Mouse (Mus musculus) neural tube, embryonic 14.5 days (tissue): ENCODE measurements around the gene Adgra3. TPM values are rescaled to one million over a fixed set of nuclear protein-coding genes. Genes with fewer than 3 reads are reported as not detected.

ENCODE experiments used
- ATAC-seq: fragments of 200-750 bp; cut with Nextera tagmentation; 2 replicates; pipeline ENCODE4 v1.8.0; 2017; ENCODE audit warnings: low read depth, mild to moderate bottlenecking, moderate TSS enrichment, moderate library complexity
- H3K27ac ChIP-seq: fragments of 300-500 bp; sonication (generic); 2 replicates; pipeline ENCODE4 v1.5.1; 2014; ENCODE audit warnings: low read depth, mild to moderate bottlenecking, control low read depth, low read length, moderate library complexity, mixed read lengths
- H3K27me3 ChIP-seq: fragments of 300-500 bp; sonication (generic); 2 replicates; pipeline ENCODE4 v1.6.1; 2014; ENCODE audit warnings: low read length; ENCODE audit not compliant: control insufficient read depth, insufficient read depth
- H3K36me3 ChIP-seq: fragments of 300-500 bp; sonication (generic); 2 replicates; pipeline ENCODE4 v1.6.1; 2014; ENCODE audit warnings: low read length, mixed read lengths; ENCODE audit not compliant: control insufficient read depth, insufficient read depth
- H3K4me1 ChIP-seq: fragments of 300-500 bp; sonication (generic); 2 replicates; pipeline ENCODE4 v1.6.1; 2014; ENCODE audit warnings: low read length; ENCODE audit not compliant: control insufficient read depth, insufficient read depth
- H3K4me2 ChIP-seq: fragments of 300-500 bp; sonication (generic); 2 replicates; pipeline ENCODE4 v1.6.1; 2014; ENCODE audit warnings: mild to moderate bottlenecking, low read depth, low read length, control low read depth
- H3K4me3 ChIP-seq: fragments of 300-500 bp; sonication (generic); 2 replicates; pipeline ENCODE4 v1.5.1; 2014; ENCODE audit warnings: low read depth, low read length, control low read depth, mixed read lengths
- H3K9ac ChIP-seq: fragments of 300-500 bp; sonication (generic); replicated peaks from 2 replicates; pipeline ENCODE4 v1.6.1; 2014; ENCODE audit warnings: low read depth, mild to moderate bottlenecking, control low read depth, low read length, mixed read lengths
- H3K9me3 ChIP-seq: fragments of 300-500 bp; sonication (generic); 2 replicates; pipeline ENCODE4 v1.6.1; 2016; ENCODE audit warnings: low read length; ENCODE audit not compliant: control insufficient read depth
- WGBS: fragments of 180-500 bp; shearing (Covaris S2); extraction: QIAGEN DNeasy Blood & Tissue Kit; methylation state at CpG from one replicate; pipeline ENCODE4 v1.1.7; 2014; 5-methylcytosine and 5-hydroxymethylcytosine counted together
- polyA plus RNA-seq: library from polyadenylated mRNA; unstranded; fragments of >200 nt; fragmentation: Nextera tagmentation; extraction: Ambion mirVana; gene quantifications from 2 replicates; pipeline ENCODE4 v1.2.1, GENCODE M21; 2014

Gene Adgra3
- polyA plus RNA-seq, 1 experiment from 2014 or later, result 18.0 TPM

DNA sequence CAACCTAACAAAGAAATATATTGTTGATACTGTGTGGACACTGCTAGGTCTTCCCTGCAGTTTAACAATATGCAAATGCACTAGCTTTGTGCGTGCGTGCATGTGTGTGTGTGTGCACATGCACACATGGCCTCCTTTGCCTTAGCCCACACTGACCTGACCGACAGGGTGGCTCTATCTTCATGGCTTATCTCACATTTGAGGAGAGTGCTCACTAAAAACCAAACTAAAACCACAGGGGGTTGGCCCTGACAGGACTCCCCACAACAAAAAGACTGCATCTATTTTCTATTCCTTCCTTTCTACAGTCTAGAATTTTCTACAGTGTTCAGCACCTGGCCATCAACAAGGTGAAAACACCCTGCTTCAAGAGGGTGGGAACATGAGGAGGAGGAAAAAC is 32.7 kb downstream of the Adgra3 start:
- no peaks in the 10 kb centered on the region for H3K9me3 ChIP-seq
- 0 out of 2 replicates have a peak, but pooled peaks cover 3% of the 10 kb centered on the region for H3K36me3 ChIP-seq
- H3K9ac ChIP-seq, result no peak overlapping the region
- H3K4me2 ChIP-seq, result no peak overlapping the region
- H3K4me3 ChIP-seq, result no peak overlapping the region
- ATAC-seq, result no peak
- no peak overlapping the region for H3K27ac ChIP-seq
- 84% methylated on average over 3 of the region's 3 CpGs for WGBS
- H3K4me1 ChIP-seq, result peaks cover 9% of the 10 kb centered on the region; the same call in 1 of the 2 replicates
- H3K27me3 ChIP-seq, result no peaks in the 10 kb centered on the region

- WGBS, result 89% methylated on average over 6 of the region's 6 CpGs
- H3K9me3 ChIP-seq, result no peaks in the 10 kb centered on the region
- no peak overlapping the region for H3K4me3 ChIP-seq
- no peak for ATAC-seq
- H3K27me3 ChIP-seq, result no peaks in the 10 kb centered on the region
- no peak overlapping the region for H3K27ac ChIP-seq
- no peak overlapping the region for H3K4me2 ChIP-seq
- peaks cover 9% of the 10 kb centered on the region; the same call in 1 of the 2 replicates for H3K4me1 ChIP-seq
- no peak overlapping the region for H3K9ac ChIP-seq
- 0 out of 2 replicates have a peak, but pooled peaks cover 3% of the 10 kb centered on the region for H3K36me3 ChIP-seq
These were observed 34.7 kb downstream of the Adgra3 start for GRCm38 (mm10) chr5:50024097-50024496.

DNA sequence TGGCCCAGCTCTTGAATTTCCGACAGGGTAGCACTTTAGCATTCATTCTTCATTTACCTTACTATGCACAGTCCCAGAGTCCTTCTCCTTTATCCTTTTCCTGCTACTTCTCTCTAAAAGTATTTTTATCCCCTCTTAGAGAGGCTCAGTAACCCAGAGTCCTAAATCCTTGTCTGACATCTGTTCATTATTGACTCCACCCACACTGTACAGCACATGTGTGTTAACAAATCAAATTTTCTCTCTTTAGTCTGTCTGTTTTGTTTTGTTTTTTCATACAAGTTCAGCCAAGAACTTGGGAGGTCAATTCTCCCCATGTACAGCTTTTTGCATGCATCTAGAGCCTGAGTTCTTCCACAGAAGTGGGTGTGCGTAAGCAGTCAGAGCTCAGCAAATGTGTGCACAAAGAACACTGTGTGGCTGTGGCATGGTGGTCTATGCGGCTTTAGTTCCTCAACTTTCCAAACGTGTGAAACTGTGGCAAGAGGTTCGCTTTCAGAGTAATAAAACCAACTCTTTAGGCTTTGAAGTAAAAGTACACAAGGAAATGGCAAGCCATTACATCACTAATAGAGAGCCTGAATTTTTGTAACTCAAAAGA is 42.7 kb downstream of the Adgra3 start:
- Histone ChIP-seq H3K36me3 (no peaks in the 10 kb centered on the region), H3K27ac (no peak overlapping the region), H3K9ac (no peak overlapping the region), H3K4me2 (no peak overlapping the region), H3K4me1 (peaks cover 5% of the 10 kb centered on the region; the same call in 1 of the 2 replicates), H3K27me3 (no peaks in the 10 kb centered on the region), H3K4me3 (no peak overlapping the region), H3K9me3 (no peaks in the 10 kb centered on the region)
- ATAC-seq, result no peak
- WGBS, result 68% methylated on average over 5 of the region's 5 CpGs

DNA sequence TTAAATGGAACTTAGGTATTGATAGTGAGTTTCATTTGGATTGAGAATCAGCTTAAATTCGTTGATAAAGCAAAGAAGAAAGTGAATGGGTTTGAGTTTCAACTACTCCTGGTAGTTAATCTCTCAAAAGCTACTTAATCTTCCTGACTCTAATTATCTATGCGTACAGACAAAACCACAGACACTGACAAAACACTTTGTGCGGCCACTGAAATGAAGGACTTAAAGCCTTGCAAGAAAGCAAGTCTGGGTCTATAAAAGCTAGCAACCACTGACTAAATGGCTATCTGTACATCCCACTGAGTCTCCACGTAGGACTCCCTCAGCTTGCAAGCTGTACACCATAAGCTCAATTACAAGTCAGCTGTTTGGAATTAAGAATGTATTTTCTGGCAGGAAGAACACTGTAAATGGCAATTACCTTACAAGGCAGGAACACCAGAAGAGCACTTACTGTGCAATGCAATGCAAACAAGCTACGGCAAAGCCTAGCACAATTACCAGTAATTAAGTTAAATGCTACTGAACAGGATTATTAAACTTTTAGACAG is 43.6 kb downstream of the Adgra3 start:
- no peak overlapping the region for H3K9ac ChIP-seq
- H3K4me2 ChIP-seq, result no peak overlapping the region
- 36% methylated on average over 5 of the region's 5 CpGs for WGBS
- H3K36me3 ChIP-seq, result no peaks in the 10 kb centered on the region
- H3K27ac ChIP-seq, result no peak overlapping the region
- no peaks in the 10 kb centered on the region for H3K27me3 ChIP-seq
- H3K4me1 ChIP-seq, result peaks cover 5% of the 10 kb centered on the region; the same call in 1 of the 2 replicates
- no peaks in the 10 kb centered on the region for H3K9me3 ChIP-seq
- no peak for ATAC-seq
- H3K4me3 ChIP-seq, result no peak overlapping the region

GRCm38 (mm10) chr5:50014658-50015057 is 44.1 kb downstream of the Adgra3 start:
- H3K9ac ChIP-seq, result no peak overlapping the region
- H3K27me3 ChIP-seq, result no peaks in the 10 kb centered on the region
- WGBS, result 74% methylated on average over 7 of the region's 7 CpGs
- no peak overlapping the region for H3K4me3 ChIP-seq
- H3K4me1 ChIP-seq, result peaks cover 5% of the 10 kb centered on the region; the same call in 1 of the 2 replicates
- H3K36me3 ChIP-seq, result no peaks in the 10 kb centered on the region
- no peak for ATAC-seq
- H3K27ac ChIP-seq, result no peak overlapping the region
- H3K9me3 ChIP-seq, result no peaks in the 10 kb centered on the region
- no peak overlapping the region for H3K4me2 ChIP-seq

GRCm38 (mm10) chr5:50013965-50014364 is 44.8 kb downstream of the Adgra3 start:
- Histone ChIP-seq H3K9me3 (no peaks in the 10 kb centered on the region), H3K4me2 (no peak overlapping the region), H3K9ac (no peak overlapping the region), H3K36me3 (no peaks in the 10 kb centered on the region), H3K4me1 (peaks cover 5% of the 10 kb centered on the region; the same call in 1 of the 2 replicates), H3K27me3 (no peaks in the 10 kb centered on the region), H3K4me3 (no peak overlapping the region), H3K27ac (no peak overlapping the region)
- ATAC-seq, result no peak
- 85% methylated on average over 4 of the region's 4 CpGs for WGBS

DNA sequence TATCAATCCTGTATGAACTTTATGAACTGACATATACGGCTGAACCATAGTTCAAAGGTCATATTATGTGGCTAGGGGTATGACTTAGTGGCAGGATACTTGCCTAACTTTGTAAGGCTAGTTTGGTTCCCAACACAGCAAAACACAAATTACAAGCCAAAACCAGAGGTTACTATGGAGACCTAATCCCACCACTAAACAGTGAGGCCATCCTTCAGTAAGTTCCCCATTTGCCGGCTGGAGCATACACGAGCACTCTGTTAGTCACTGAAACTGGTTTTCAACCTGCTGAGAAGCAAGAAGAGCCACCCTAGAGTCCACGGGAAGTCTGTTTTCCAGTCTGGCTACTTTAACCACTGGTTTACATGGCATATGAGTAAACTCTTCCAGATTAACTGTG is 50.0 kb downstream of the Adgra3 start:
- Histone ChIP-seq H3K4me3 (no peak overlapping the region), H3K4me2 (no peak overlapping the region), H3K9ac (no peak overlapping the region), H3K36me3 (no peaks in the 10 kb centered on the region), H3K9me3 (no peaks in the 10 kb centered on the region), H3K27me3 (no peaks in the 10 kb centered on the region), H3K4me1 (no peaks in the 10 kb centered on the region), H3K27ac (no peak overlapping the region)
- ATAC-seq, result no peak
- 64% methylated on average over 4 of the region's 4 CpGs for WGBS

GRCm38 (mm10) chr5:50006915-50007658 is 51.7 kb downstream of the Adgra3 start:
- Histone ChIP-seq H3K9ac (no peak overlapping the region), H3K9me3 (no peaks in the 10 kb centered on the region), H3K4me2 (no peak overlapping the region), H3K27ac (no peak overlapping the region), H3K4me3 (no peak overlapping the region), H3K27me3 (no peaks in the 10 kb centered on the region), H3K36me3 (no peaks in the 10 kb centered on the region), H3K4me1 (no peaks in the 10 kb centered on the region)
- WGBS, result 85% methylated on average over 9 of the region's 9 CpGs
- no peak for ATAC-seq

DNA sequence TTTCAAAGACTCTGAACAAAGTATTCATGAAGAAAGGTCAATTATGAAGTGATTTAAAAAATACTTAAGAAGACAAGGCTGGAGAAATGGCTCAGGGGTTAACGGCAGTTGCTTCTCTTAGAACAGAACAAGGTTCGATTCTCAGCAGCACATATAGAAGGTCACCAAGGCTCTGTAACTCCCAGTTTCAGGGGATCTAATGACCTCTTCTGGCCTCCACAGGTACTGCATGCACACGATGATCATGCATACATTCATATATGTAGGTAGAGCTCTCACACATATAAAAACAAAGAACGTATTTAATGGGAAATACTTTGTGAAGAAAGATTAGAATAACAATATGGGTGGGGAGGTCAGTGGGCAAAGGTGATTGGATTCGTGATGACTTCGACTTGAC is 56.5 kb downstream of the Adgra3 start:
- Histone ChIP-seq H3K4me2 (no peak overlapping the region), H3K4me3 (no peak overlapping the region), H3K4me1 (no peaks in the 10 kb centered on the region), H3K9ac (no peak overlapping the region), H3K36me3 (no peaks in the 10 kb centered on the region), H3K27me3 (no peaks in the 10 kb centered on the region), H3K27ac (no peak overlapping the region), H3K9me3 (no peaks in the 10 kb centered on the region)
- WGBS, result 85% methylated on average over 6 of the region's 6 CpGs
- no peak for ATAC-seq
